Mouse (Mus musculus) lung, embryonic 15.5 days (tissue): ENCODE results near the gene Polr2l. TPM values are rescaled to one million over a fixed set of nuclear protein-coding genes. Genes with fewer than 3 reads are reported as not detected.

Experiments
- ATAC-seq: fragments of 200-750 bp; cut with Nextera tagmentation; 2 replicates; pipeline ENCODE4 v1.8.0; 2017; ENCODE audit warnings: moderate number of reproducible peaks, borderline replicate concordance; ENCODE audit not compliant: low FRiP score, low TSS enrichment; ENCODE audit errors: extremely low read depth
- H3K27ac ChIP-seq: fragments of 300-500 bp; sonication (generic); 2 replicates; pipeline ENCODE4 v1.5.1; 2015; ENCODE audit warnings: moderate library complexity, mild to moderate bottlenecking, inconsistent platforms
- H3K27me3 ChIP-seq: fragments of 300-500 bp; sonication (generic); 2 replicates; pipeline ENCODE4 v1.6.1; 2015; ENCODE audit warnings: inconsistent platforms
- H3K36me3 ChIP-seq: fragments of 300-500 bp; sonication (generic); 2 replicates; pipeline ENCODE4 v1.6.1; 2015; ENCODE audit warnings: inconsistent platforms
- H3K4me1 ChIP-seq: fragments of 300-500 bp; sonication (generic); 2 replicates; pipeline ENCODE4 v1.6.1; 2015; ENCODE audit warnings: inconsistent platforms
- H3K4me2 ChIP-seq: fragments of 300-500 bp; sonication (generic); 2 replicates; pipeline ENCODE4 v1.6.1; 2015; ENCODE audit warnings: inconsistent platforms, mild to moderate bottlenecking, moderate library complexity
- H3K4me3 ChIP-seq: fragments of 300-500 bp; sonication (generic); 2 replicates; pipeline ENCODE4 v1.5.1; 2015; ENCODE audit warnings: mild to moderate bottlenecking, inconsistent platforms
- H3K9ac ChIP-seq: fragments of 300-500 bp; sonication (generic); 2 replicates; pipeline ENCODE4 v1.6.1; 2015; ENCODE audit warnings: inconsistent platforms
- H3K9me3 ChIP-seq: fragments of 300-500 bp; sonication (generic); 2 replicates; pipeline ENCODE4 v1.6.1; 2016; ENCODE audit warnings: inconsistent platforms
- WGBS: fragments of 180-500 bp; shearing (Covaris S2); methylation state at CpG from one replicate; pipeline ENCODE4 v1.1.7; 2015; 5-methylcytosine and 5-hydroxymethylcytosine counted together
- polyA plus RNA-seq: library from polyadenylated mRNA; unstranded; fragments of >200 nt; fragmentation: Nextera tagmentation; extraction: Ambion mirVana; gene quantifications from 2 replicates; pipeline ENCODE4 v1.2.1, GENCODE M21; 2015

The Polr2l gene
- polyA plus RNA-seq, 1 experiment from 2014 or later = 66.9 TPM

GRCm38 (mm10) chr7:141426948-141427730 is 47.8 kb downstream of the Polr2l start:
- H3K4me1 ChIP-seq = no peaks in the 10 kb centered on the region
- no peak overlapping the region for H3K4me3 ChIP-seq
- H3K36me3 ChIP-seq = peaks cover 19% of the 10 kb centered on the region
- no peak for ATAC-seq
- no peak overlapping the region for H3K9ac ChIP-seq
- H3K27me3 ChIP-seq = no peaks in the 10 kb centered on the region
- H3K27ac ChIP-seq = no peak overlapping the region
- H3K9me3 ChIP-seq = no peaks in the 10 kb centered on the region
- H3K4me2 ChIP-seq = no peak overlapping the region
- WGBS = 76% methylated on average over 12 of the region's 12 CpGs

DNA sequence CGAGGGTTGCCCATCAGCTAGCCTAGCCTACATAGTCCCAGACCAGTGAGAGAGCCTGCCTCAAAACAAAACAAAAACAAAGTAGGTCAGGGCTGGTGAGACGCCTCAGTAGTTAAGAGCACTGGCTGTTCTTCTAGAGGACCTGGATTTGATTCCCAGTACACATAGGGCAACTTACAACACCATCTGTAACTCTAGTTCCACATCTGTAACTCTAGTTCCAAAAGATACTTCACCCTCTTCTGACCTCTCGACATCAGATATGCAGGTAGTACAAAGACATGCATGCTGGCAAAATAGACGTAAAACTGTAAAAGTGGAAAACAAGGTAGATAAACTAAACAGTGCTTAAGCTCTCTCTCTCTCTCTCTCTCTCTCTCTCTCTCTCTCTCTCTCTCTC is 51.1 kb downstream of the Polr2l start:
- H3K27ac ChIP-seq = no peak overlapping the region
- 64% methylated on average over 4 of the region's 4 CpGs for whole genome bisulfite sequencing
- H3K4me2 ChIP-seq = no peak overlapping the region
- H3K27me3 ChIP-seq = no peaks in the 10 kb centered on the region
- no peak overlapping the region for H3K9ac ChIP-seq
- no peaks in the 10 kb centered on the region for H3K36me3 ChIP-seq
- no peak for ATAC-seq
- no peak overlapping the region for H3K4me3 ChIP-seq
- H3K4me1 ChIP-seq = no peaks in the 10 kb centered on the region
- no peaks in the 10 kb centered on the region for H3K9me3 ChIP-seq

Other genes starting within 250 kb of the Polr2l start
- gene Phrf1, start 246.3 kb downstream of the Polr2l start, polyA plus RNA-seq = 71.8 and 71.9 TPM in 2 replicates
- 3.0 and 4.6 TPM in 2 replicates for gene Irf7, start 208.7 kb downstream of the Polr2l start, polyA plus RNA-seq
- not detected in 2 replicates for gene Cdhr5, start 198.3 kb downstream of the Polr2l start, polyA plus RNA-seq
- gene Sct, start 196.0 kb downstream of the Polr2l start, polyA plus RNA-seq = 2.3 and 2.6 TPM in 2 replicates
- 0.49 and 0.57 TPM in 2 replicates for gene Drd4, start 183.1 kb downstream of the Polr2l start, polyA plus RNA-seq
- gene Deaf1, start 147.4 kb downstream of the Polr2l start, polyA plus RNA-seq = 56.0 and 56.2 TPM in 2 replicates
- gene Tmem80, start 147.4 kb downstream of the Polr2l start, polyA plus RNA-seq = 42.3 and 45.8 TPM in 2 replicates
- gene Eps8l2, start 136.3 kb downstream of the Polr2l start, polyA plus RNA-seq = 29.1 and 29.8 TPM in 2 replicates
- 281 and 293 TPM in 2 replicates for gene Taldo1, start 82.9 kb downstream of the Polr2l start, polyA plus RNA-seq
- gene Gatd1, start 61.0 kb downstream of the Polr2l start, polyA plus RNA-seq = 50.8 and 51.8 TPM in 2 replicates
- gene Cend1, start 45.6 kb downstream of the Polr2l start, polyA plus RNA-seq = 0.52 and 0.90 TPM in 2 replicates
- 24.9 and 25.1 TPM in 2 replicates for gene Slc25a22, start 37.2 kb downstream of the Polr2l start, polyA plus RNA-seq
- gene Pidd1, start 31.1 kb downstream of the Polr2l start, polyA plus RNA-seq = 14.4 and 15.8 TPM in 2 replicates
- gene Rplp2, start 27.8 kb downstream of the Polr2l start, polyA plus RNA-seq = 1,155 and 1,294 TPM in 2 replicates
- gene Pnpla2, start 19.9 kb downstream of the Polr2l start, polyA plus RNA-seq = 35.9 and 41.6 TPM in 2 replicates
- 35.6 and 40.8 TPM in 2 replicates for gene Cracr2b, start 14.0 kb downstream of the Polr2l start, polyA plus RNA-seq
- 24.4 and 30.7 TPM in 2 replicates for gene Cd151, start 7.7 kb downstream of the Polr2l start, polyA plus RNA-seq
- 96.9 and 100 TPM in 2 replicates for gene Tspan4, start 108 bp upstream of the Polr2l start, polyA plus RNA-seq
- gene Chid1, start 64.7 kb upstream of the Polr2l start, polyA plus RNA-seq = 39.5 and 40.9 TPM in 2 replicates
- 69.1 and 73.4 TPM in 2 replicates for gene Ap2a2, start 87.0 kb upstream of the Polr2l start, polyA plus RNA-seq
- 0.07 and 0.11 TPM in 2 replicates for gene Muc6, start 180.2 kb upstream of the Polr2l start, polyA plus RNA-seq
- gene Muc2, start 215.2 kb upstream of the Polr2l start, polyA plus RNA-seq = 0.08 and 0.37 TPM in 2 replicates